Mouse (Mus musculus) right cerebral cortex, adult 18-20 months (tissue): ENCODE results near the gene Hbb-bt.
"Not testable (repeated sequence)": the region's sequence is repeated elsewhere in the genome, so short reads cannot be mapped to it uniquely, and the experiment has no call there.

Source experiments
- DNase-seq: peaks from one replicate; pipeline ENCODE4 v3.0.0; 2022; ENCODE audit warnings: mixed read lengths

Hbb-bt gene

GRCm38 (mm10) chr7:103813766-103814165 is at the start of gene Hbb-bt:
TSS of gene Hbb-bt (minus strand) at chr7:103813996.
- DNase-seq, result no peak

DNA sequence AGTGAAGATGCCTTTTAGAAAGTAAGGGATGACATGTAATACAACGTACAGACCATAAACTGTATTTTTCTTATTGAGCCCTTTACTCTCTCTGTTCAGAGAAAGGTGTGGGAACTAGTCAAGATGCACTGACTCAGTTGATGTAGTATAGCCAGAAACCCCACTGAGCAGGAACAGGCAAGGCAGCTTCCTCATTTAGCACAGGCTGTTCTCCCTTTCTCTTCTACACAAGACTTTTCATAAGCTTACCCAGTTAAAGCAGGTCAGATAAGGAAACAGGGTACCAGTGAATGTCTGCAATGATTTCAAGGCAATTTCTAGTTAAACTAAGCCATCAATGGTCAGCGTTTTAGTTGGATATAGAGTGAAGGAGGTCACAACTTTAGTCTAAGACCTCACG is 47.7 kb upstream of the Hbb-bt start:
- no peak for DNase-seq

- DNase-seq, result no peak
Observed at GRCm38 (mm10) chr7:103860855-103861254, 47.1 kb upstream of the Hbb-bt start.

DNA sequence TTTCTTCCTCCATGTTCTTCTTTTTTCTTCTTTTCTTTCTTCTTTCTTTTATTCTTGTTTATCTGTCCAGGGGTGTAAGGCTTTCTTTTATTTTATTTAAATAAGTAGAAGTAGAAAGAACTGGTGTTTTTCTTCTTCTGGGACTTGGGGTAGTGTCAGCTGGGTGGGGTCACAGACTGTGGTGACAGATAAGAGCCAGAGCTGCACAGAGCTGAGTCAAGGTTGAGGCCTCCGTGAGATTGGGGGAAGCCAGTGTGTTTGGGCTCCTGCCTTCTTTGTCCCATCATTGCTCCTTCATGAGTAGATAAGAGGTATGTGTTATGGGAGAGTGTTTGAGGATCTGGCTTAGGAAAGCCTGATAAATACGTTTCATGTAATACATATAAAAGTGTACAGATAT is 45.3 kb upstream of the Hbb-bt start:
- no peak for DNase-seq

DNA sequence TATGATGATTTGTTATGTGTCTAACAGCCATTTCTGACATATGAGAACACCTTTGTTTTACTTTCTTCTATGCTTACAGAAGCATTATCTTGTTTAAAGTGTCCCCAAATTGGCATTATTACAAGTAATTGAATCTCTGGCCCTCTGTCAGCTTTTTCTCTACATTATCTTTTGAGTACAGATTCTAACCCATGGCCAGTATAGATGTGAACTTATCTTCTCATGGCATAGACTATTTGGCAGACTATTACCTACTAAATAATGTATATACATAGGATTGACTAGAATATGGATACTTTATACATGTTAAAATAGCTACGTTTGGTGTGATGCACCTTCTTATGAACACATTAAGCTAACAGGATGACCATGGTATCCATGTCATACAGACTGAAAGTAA is 40.9 kb upstream of the Hbb-bt start:
- no peak for DNase-seq

DNA sequence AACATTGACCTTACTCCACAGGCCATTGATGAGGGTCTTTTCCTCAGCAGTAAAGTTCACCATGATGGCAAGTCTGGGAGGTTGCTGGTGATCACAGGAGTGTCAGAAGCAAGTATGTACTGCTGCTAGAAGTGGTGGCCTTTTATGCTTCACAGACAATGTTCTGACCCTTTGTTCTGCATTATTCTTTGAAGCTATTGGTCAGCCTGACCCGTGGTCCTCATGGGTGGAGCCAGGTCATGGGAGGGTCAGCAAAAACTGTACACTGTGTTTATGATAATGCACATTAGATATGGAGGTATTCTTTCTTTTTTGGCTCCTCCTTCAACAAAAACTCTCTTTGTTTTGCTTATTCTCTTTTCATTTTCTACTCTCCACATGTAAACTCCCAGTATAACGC is 39.3 kb upstream of the Hbb-bt start, which contains the start of gene Hbb-y:
Gene Hbb-y, minus strand, starts transcription at position 127 of the 400 bp plus-strand sequence.
- DNase-seq, result no peak

DNA sequence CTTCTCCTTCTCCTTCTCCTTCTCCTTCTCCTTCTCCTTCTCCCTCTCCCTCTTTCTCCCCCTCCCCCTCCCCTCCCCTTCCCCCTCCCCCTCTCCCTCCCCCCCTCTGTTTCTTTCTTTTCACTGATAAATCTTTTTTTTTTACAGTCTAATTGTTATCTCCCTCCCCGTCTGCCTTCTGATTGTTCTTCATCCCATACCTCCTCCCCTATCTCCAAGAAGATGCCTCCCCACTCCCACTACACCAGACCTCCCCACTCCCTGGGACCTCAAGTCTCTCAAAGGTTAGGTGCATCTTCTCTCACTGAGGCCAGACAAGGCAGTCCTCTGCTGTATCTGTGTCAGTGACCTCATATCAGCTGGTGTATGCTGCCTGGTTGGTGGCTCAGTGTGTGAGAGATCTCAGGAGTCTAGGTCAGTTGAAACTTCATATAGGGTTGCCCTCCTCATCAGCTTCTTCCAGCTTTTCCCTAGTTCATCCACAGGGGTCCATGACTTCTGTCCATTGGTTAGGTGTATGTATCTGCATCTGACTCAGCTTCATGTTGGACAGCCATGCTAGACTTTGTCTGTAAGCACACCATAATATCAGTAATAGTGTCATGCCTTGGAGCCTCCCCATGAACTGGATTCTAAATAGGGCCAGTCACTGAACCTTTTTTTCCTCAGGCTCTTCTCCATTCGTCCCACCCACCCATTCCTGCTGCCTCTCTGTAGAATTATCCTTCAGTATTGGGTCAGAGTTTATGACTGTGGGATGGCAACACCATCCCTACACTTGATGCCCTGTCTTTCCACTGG is 30.9 kb upstream of the Hbb-bt start:
- no peak for DNase-seq

DNA sequence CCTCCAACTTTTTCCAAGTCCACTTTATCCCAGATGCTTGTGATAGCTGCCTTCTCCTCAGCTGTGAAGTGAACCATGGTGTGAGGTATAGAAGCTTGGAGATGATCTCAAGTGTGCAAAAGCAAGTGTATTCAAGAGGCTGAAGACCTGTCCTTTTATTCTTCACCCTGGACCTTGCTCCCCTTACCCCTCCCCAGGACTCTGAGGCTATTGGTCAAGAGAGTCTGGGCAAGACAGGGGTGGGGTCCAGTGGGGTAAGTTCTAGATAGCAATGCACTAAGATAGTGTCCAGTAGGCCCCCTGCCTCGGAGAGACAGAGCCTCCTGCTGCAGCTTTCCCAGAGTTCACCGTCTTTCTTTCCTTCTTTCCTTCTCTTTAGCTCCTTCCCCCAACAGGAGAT is 29.2 kb upstream of the Hbb-bt start, which contains the start of gene Hbb-bh1:
Gene Hbb-bh1, minus strand, starts transcription at position 131 of the 400 bp plus-strand sequence.
- DNase-seq, result no peak

- no peak for DNase-seq
Observed at GRCm38 (mm10) chr7:103840268-103840667, 26.5 kb upstream of the Hbb-bt start, which contains the start of gene Hbb-bh2. TSS of gene Hbb-bh2 (minus strand) at chr7:103840520.

DNA sequence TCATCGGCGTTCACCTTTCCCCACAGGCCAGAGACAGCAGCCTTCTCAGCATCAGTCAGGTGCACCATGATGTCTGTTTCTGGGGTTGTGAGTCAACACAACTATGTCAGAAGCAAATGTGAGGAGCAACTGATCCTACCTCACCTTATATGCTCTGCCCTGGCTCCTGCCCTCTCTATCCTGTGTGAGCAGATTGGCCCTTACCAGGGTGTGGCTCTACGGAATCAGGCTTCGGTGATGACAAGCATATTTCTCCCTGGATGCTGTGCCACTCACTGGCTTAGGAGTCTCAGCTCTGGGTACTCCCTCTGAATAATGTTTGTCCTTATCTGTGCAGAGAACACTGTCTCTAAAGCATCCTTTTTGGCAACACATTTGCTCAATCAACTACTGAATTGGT is 14.0 kb upstream of the Hbb-bt start, which contains the start of gene Hbb-bs:
Gene Hbb-bs, minus strand, starts transcription at position 289 of the 400 bp plus-strand sequence.
- no peak for DNase-seq

GRCm38 (mm10) chr7:103827139-103827538 is 13.3 kb upstream of the Hbb-bt start:
- DNase-seq, result not testable (repeated sequence)

GRCm38 (mm10) chr7:103826255-103826887 is 12.6 kb upstream of the Hbb-bt start:
- no peak for DNase-seq

DNA sequence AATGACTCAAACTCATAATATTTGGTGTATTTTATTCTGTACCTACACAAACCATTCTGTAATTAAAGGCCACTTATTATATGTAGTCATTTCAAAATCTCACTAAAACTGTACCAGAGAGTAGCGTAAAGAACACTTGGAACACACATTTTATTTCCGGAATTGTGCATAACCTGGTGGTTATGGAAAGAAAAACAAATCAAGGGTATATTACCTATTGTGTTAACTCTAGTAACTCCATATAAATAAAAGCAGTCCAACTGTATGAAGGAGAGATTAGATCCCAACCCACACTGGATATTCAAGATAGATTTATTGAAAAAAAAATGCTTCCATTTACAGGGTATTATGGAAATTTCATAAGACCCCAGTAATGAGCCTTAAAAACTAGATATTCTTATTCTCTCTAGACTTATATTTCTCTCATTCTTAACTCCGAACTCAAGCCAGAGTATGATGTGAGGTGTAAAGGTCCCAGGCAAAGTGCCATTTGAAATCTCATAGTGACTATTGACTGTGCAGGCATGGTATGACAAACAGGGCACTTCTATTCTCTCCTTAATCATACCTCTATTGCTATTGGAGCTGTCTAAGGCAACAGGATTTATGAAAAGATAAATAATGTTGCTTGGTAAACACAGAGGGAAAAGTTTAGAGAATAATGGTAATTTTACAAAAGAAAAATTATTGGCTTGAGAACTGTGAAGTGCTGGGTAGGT is 11.9 kb upstream of the Hbb-bt start:
- no peak for DNase-seq

- no peak for DNase-seq
Observed at GRCm38 (mm10) chr7:103824597-103824996, 10.8 kb upstream of the Hbb-bt start.

DNA sequence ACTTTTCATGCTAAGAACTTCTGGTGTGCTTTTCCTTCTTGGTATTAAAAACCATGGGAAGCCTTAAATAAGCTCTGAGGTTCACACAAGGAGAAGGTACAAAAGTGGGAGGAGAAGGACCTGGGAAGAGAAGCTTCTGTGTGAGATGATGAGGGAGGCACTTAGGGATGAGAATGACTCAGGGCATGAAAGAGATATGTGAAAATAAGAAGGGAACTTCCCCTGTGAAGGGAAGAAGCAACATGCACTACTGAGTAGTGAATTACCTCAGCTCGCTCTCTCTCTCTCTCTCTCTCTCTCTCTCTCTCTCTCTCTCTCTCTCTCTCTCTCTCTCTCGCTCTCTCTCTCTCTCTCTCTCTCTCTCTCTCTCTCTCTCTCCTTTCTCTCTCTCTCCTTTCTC is 1.3 kb upstream of the Hbb-bt start:
- not testable (repeated sequence) for DNase-seq

DNA sequence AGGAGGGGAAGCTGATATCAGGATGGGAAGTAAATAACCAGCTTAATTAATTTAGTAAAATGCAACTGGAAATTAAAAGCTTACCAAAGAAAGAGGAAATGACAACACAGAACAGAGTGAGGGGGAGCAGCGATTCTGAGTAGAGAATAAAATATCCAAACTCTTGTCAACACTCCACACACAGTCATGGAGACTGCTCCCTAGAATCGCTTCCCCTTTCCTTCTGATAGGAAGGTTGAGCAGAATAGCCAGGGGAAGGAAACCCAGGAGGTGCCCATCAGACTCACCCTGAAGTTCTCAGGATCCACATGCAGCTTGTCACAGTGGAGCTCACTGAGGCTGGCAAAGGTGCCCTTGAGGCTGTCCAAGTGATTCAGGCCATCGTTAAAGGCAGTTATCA is 644 bp downstream of the Hbb-bt start:
- DNase-seq, result not testable (repeated sequence)

- no peak for DNase-seq
Observed at GRCm38 (mm10) chr7:103812174-103812573, 1.6 kb downstream of the Hbb-bt start.

GRCm38 (mm10) chr7:103811223-103811845 is 2.5 kb downstream of the Hbb-bt start:
- DNase-seq, result no peak

DNA sequence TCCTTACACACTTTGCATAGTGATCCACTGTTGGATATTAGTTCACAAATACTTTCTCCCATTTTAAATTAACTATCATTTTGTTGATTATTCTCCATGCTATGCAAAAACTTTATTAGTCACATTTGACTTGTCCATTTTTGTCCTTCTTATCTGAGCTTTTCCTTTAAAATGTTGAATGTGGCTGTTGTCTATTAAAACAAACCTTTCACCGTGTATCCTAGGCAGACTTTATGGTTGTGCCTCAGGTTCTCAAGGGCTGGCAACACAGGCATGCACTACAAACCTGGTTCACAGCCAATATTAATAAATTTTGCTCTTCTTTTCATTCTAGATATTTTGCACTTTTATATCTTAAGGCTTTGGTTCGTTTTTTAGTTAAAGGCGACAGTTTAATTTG is 3.0 kb downstream of the Hbb-bt start:
- DNase-seq, result no peak

- DNase-seq, result no peak
Observed at GRCm38 (mm10) chr7:103810296-103810695, 3.5 kb downstream of the Hbb-bt start.

GRCm38 (mm10) chr7:103809801-103810155 is 4.0 kb downstream of the Hbb-bt start:
- no peak for DNase-seq

GRCm38 (mm10) chr7:103808971-103809800 is 4.6 kb downstream of the Hbb-bt start:
- no peak for DNase-seq
